Mouse (Mus musculus): ENCODE results near the gene Slc36a4. TPM values are rescaled to one million over a fixed set of nuclear protein-coding genes. Genes with fewer than 3 reads are reported as not detected.

Slc36a4 gene
- total RNA-seq, 4 experiments from 2014 or later: 5.9 to 7.5 (median 6.7) TPM

DNA sequence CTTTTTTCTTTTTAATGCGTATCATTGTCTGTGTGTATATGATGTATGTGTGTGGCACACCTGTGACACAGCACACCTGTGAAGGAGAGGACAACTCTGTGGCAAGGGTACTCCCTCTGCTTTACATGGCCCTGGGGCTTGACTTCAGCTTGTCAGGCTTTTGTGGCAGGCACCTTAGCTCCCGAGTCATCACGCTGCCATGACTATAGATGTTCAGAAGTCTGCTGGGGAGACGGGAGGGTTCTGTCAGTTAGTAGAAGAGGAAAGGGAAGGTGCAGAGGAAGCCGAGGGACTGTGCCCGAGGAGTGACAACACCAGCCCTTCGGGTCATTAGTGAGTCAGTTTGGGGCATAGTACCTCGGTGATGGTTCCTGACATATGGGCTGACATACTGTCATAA, 13.0 kb downstream of the Slc36a4 start:
- no peak for DNase-seq (ENCODE audit: low spot score)

DNA sequence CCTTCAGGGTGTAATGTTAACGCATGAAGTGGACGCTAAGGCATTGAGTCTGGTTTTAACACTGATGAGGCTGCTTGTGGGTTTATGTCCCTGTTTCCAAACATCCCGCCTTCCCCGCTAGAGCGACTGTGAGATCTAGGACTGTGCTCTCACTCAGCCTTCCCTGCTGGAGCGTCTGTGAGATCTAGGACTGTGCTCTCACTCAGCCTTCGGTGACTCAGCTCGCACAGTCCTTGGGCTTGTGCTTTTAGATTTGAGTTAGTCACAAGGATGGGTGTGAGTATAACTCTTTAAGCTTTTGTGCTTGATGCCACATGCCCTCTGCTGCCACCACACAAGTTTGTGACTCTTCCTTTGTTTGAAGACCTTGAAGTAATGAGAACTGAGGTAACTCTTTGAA, 17.6 kb downstream of the Slc36a4 start:
- no peak for DNase-seq (ENCODE audit: low spot score)

DNA sequence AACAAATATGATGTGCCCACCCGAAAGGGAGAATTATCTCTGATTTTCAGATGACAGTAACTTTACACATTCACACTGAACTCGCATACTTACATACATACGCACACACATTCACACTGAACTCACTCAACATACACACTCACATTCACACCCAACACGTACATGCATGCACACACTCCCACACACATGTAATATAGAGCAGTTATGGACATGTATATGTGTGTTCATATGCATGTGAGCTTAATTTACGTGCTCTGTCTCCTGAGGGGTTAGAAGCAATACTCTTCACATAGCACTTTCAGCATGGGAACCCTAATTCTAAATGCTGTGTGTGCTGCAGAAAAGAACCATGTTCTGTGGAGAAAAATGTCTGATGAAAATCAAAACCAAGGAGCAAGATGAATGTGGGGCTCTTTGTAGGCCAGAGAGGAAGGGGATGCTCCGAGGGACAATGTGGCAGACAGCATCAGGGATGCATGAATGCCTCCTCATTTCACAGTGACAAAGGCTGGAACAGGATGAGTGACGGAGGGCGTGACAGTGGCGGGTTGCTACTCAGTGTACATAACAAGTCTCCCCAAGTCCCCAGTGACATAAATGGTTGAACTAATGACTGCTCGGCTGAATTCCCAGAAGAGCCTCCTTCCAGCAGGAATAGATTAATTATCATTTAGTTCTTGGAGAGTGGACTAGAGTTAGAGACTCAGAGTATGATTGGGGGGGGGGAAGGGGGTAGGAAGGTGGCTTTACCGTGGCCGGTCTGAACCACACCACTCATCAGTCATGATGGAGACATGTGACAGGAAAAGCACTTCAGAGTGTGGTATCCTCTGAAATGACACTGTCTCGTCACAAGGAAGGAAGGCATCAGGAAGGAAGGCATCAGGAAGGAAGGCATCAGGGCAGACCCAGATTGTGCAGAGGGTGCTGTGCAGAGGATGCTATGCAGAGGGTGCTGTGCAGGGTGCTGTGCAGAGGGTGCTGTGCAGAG, 22.5 kb downstream of the Slc36a4 start:
- no peak for DNase-seq (ENCODE audit: low spot score)

GRCm38 (mm10) chr9:15734056-15734866, 24.7 kb downstream of the Slc36a4 start:
- no peak for DNase-seq (ENCODE audit: low spot score)

- DNase-seq (ENCODE audit: low spot score): no peak
Observed at GRCm38 (mm10) chr9:15734867-15735131, 25.3 kb downstream of the Slc36a4 start.

- no peak for DNase-seq (ENCODE audit: low spot score)
Observed at GRCm38 (mm10) chr9:15737522-15737921, 28.0 kb downstream of the Slc36a4 start.

- no peak for DNase-seq (ENCODE audit: low spot score)
Observed at GRCm38 (mm10) chr9:15741428-15741827, 31.9 kb downstream of the Slc36a4 start.

DNA sequence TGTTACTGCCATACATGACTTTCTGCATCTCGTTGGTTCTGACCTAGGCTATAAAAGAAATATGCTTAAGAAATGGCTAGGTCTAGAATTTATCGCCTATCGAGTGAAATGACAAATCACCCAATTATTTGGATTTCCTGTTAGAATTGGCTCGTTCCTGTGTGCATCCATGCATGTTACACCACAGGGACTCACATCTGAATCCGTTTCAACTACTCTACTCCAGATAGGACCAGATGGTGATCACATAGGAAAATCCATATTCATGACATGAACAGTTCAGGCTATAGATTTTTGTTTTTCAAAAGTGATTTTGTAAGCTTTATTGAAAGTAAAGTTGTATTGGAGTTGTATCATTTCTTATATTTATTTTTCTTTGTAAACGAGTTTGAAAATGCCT, 32.4 kb downstream of the Slc36a4 start:
- no peak for DNase-seq (ENCODE audit: low spot score)

DNA sequence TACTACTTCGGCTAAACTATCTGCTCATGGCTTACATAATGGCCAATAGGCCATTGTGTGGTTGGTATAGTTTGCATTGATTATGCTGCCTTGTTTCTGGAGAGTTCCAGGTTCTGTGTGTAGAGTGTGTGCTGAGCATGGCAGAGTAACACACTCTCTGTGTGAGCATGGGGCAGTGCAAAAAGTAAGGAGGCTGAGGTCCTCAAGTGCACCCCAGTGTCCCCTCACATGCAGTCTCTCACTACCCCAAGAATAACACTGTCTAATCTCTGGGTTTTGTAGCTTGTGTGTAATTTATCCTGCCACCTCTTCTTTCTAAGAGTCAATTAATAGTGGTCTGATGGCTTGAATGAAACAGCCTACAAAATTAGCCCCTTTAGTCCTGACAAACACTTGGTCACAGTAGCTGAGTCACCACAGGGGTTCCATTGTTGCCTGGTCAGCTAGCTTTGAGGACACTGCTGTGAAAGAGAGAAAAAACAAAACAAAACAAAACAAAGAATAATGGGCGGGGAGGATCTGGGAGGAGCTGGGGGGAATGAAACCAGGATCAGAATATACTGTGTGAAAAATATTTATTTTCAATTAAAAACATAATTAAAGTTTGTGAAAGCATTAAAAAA, 36.6 kb downstream of the Slc36a4 start:
- DNase-seq (ENCODE audit: low spot score): no peak

DNA sequence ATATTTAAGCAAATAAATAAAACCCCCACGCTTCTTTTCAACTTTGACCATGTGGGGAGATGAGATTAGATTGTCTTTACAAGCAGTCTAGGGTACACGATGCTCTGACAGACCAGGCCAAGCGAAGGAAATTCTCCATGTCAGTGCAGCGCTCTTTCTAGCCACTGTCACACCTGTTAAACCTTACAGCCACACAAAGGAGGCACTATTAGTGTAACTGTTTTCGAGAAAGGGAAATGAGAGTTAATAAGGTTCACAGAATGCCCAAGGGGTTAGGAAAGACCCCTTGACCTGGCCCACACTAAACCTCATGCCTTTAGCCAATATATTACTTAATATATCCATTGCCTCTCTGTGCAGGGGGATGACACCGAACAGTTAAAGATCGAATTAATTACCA, 37.1 kb downstream of the Slc36a4 start:
- DNase-seq (ENCODE audit: low spot score): no peak

- no peak for DNase-seq (ENCODE audit: low spot score)
Observed at GRCm38 (mm10) chr9:15748383-15748782, 38.8 kb downstream of the Slc36a4 start.

GRCm38 (mm10) chr9:15759318-15759717, 49.8 kb downstream of the Slc36a4 start:
- DNase-seq (ENCODE audit: low spot score): no peak

GRCm38 (mm10) chr9:15766379-15766778, 56.8 kb downstream of the Slc36a4 start:
- DNase-seq (ENCODE audit: low spot score): no peak

GRCm38 (mm10) chr9:15766821-15767220, 57.3 kb downstream of the Slc36a4 start:
- DNase-seq (ENCODE audit: low spot score): no peak

DNA sequence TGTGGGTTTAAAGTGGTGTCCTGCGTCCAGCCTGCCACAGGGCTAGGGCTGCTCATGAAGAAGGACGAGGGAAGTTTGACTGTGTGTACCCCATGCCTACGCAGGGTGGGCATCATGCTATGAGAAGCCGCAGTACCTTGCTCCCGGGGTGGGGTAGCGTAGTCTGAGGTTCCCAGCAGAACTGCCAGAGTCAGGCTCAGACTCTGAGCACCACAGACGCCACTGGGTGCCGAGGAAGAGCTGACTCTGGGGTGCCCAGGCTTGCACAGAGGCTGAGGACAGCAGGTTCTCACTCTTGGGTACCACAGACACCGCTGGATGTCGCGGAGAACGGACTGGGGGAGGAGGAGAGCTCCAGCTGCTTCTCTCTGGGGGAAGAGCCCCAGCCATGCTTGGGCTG, 63.2 kb downstream of the Slc36a4 start:
- DNase-seq (ENCODE audit: low spot score): no peak

DNA sequence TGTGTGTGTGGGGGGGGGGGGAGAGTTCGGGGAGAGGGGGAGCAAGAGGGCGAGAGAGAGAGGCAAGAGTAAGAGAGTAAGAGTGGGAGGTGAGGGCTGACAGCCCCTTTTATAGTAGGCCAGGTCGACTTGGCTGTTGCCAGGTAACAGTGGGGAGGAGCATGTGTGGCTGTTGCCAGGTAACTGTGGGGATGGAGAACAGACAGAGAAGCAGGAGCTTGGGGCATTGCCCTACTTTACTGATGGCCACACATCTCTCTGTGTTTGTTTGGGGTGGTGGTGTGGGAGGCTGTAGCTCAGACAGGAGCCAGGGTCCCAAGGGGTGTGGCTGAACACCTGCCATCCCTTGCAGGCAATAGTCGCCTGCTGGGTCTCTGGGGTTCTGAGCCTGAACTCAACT, 63.9 kb downstream of the Slc36a4 start:
- no peak for DNase-seq (ENCODE audit: low spot score)

GRCm38 (mm10) chr9:15774911-15775310, 65.4 kb downstream of the Slc36a4 start:
- no peak for DNase-seq (ENCODE audit: low spot score)

DNA sequence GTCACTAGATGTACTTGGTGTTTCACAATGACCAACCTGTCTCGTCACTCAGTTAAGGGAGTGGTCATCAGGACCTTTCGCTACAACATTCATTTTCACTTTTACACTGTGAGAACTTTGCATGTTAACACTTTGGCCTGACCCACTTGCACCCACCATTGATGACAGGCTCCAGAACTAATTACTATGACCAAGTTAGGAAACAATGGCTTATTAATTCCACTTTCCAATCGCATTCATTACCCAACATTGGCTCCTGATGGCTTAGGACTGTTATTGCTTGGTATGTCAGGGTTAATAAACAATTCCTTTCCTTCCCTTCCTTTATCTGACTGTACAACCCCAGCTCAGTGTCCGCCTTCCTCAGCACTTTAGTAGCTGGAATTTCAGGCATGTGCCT, 72.4 kb downstream of the Slc36a4 start:
- no peak for DNase-seq (ENCODE audit: low spot score)

DNA sequence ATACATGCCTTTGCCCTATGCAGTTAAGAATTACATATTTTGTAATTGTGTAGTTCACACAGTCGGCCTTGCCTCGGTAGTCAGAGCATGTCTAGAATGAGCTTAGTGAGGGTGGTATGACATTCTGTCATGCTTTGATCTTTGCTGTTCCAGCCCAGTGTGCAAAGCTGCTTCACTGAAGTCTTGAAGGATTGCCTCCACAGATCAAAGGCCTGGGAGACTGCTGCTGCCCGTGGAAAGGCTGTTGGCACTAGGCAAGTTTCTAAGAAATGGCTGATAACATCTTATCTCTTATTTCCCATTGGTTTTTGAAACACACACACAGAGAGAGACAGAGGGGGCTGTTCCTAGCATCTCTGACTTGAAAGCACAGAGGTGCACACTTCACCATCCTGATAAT, 76.7 kb downstream of the Slc36a4 start:
- no peak for DNase-seq (ENCODE audit: low spot score)

DNA sequence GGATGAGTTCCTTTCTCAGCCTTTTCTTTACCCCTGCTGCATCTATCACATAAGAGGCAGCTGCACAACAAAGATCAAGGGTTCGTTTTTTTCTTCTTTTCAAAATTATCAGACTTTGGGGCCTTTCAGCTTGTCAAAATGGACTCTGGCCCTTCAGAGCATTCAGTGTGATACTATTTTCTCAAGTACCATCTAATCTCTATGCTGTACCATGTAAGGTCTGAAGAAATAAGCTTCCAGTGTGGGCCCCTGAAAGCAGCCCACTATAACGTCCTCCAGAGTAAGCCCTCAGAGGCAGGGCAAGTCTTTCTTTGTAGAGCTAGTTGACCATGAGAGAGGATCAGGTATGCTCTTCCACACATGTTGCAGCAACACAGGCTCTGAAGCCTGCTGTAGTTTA, 77.1 kb downstream of the Slc36a4 start:
- no peak for DNase-seq (ENCODE audit: low spot score)

DNA sequence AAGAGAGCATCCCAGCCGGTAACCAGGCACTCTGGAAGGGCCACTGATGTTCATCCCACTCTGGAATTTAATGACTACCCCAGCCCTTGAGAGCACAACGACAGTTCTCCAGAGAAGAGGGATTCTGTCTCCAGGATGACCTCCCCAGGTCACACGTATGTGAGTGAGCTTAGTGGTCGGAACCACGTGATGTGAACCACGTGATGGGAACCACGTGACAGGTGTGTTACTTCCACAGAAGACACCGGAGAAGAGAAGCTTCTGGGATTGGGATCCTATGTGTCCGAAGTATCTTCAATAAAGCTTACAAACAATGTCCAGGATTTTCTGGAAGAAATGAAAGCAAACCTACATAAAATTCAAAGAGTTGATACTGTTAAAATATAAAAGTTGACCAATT, 82.5 kb downstream of the Slc36a4 start:
- no peak for DNase-seq (ENCODE audit: low spot score)

Measured in heart, adult 8-10 months (tissue).